Mouse (Mus musculus) intestine, embryonic 16.5 days (tissue): ENCODE results near the gene Brwd1. TPM values are rescaled to one million over a fixed set of nuclear protein-coding genes. Genes with fewer than 3 reads are reported as not detected.
"Not testable (repeated sequence)": the region's sequence is repeated elsewhere in the genome, so short reads cannot be mapped to it uniquely, and the experiment has no call there.

Experiments used
- ATAC-seq: fragments of 200-750 bp; cut with Nextera tagmentation; 2 replicates; pipeline ENCODE4 v1.8.0; 2017; ENCODE audit warnings: moderate TSS enrichment, moderate library complexity
- H3K27ac ChIP-seq: fragments of 300-500 bp; sonication (generic); 2 replicates; pipeline ENCODE4 v1.5.1; 2014; ENCODE audit warnings: mild to moderate bottlenecking, low read length
- H3K27me3 ChIP-seq: fragments of 300-500 bp; sonication (generic); replicated peaks from 2 replicates; pipeline ENCODE4 v1.6.1; 2014; ENCODE audit warnings: low read length, control low read depth, mixed read lengths; ENCODE audit not compliant: control insufficient read depth, insufficient read depth
- H3K36me3 ChIP-seq: fragments of 300-500 bp; sonication (generic); 2 replicates; pipeline ENCODE4 v1.6.1; 2014; ENCODE audit warnings: low read length, control low read depth; ENCODE audit not compliant: control insufficient read depth, insufficient read depth
- H3K4me1 ChIP-seq: fragments of 300-500 bp; sonication (generic); 2 replicates; pipeline ENCODE4 v1.6.1; 2014; ENCODE audit warnings: low read length, control low read depth, mixed read lengths; ENCODE audit not compliant: control insufficient read depth, insufficient read depth
- H3K4me2 ChIP-seq: fragments of 300-500 bp; sonication (generic); 2 replicates; pipeline ENCODE4 v1.6.1; 2014; ENCODE audit warnings: low read depth, low read length, control low read depth
- H3K4me3 ChIP-seq: fragments of 300-500 bp; sonication (generic); 2 replicates; pipeline ENCODE4 v1.5.1; 2014; ENCODE audit warnings: mild to moderate bottlenecking, low read length
- H3K9ac ChIP-seq: fragments of 300-500 bp; sonication (generic); 2 replicates; pipeline ENCODE4 v1.6.1; 2014; ENCODE audit warnings: low read depth, low read length
- H3K9me3 ChIP-seq: fragments of 300-500 bp; sonication (generic); 2 replicates; pipeline ENCODE4 v1.6.1; 2016; ENCODE audit warnings: low read length, control low read depth; ENCODE audit not compliant: control insufficient read depth
- WGBS: fragments of 180-500 bp; shearing (Covaris S2); extraction: QIAGEN DNeasy Blood & Tissue Kit; methylation state at CpG from one replicate; pipeline ENCODE4 v1.1.7; 2014; 5-methylcytosine and 5-hydroxymethylcytosine counted together
- polyA plus RNA-seq: library from polyadenylated mRNA; unstranded; fragments of >200 nt; fragmentation: Nextera tagmentation; extraction: Ambion mirVana; gene quantifications from 2 replicates; pipeline ENCODE4 v1.2.1, GENCODE M21; 2015

Brwd1 gene
- polyA plus RNA-seq, 1 experiment from 2014 or later: 51.6 TPM

- Histone ChIP-seq H3K36me3 (0 out of 2 replicates have a peak, but pooled peaks cover 3% of the 10 kb centered on the region), H3K27ac (no peak overlapping the region)
- ATAC-seq: no peak
These were observed 86.2 kb downstream of the Brwd1 start for GRCm38 (mm10) chr16:95996156-95996555.

GRCm38 (mm10) chr16:95994576-95994975, 87.8 kb downstream of the Brwd1 start:
- H3K4me1 ChIP-seq, ATAC-seq, H3K9me3 ChIP-seq, H3K27me3 ChIP-seq, H3K4me3 ChIP-seq, H3K4me2 ChIP-seq, H3K36me3 ChIP-seq, H3K27ac ChIP-seq, H3K9ac ChIP-seq: not testable (repeated sequence)
- WGBS: 91% methylated on average over 4 of the region's 4 CpGs

More at GRCm38 (mm10) chr16:95996156-95996555, 86.2 kb downstream of the Brwd1 start:
- Histone ChIP-seq H3K4me2 (no peak overlapping the region), H3K27me3 (no peaks in the 10 kb centered on the region), H3K4me1 (peaks cover 3% of the 10 kb centered on the region; the same call in 1 of the 2 replicates), H3K9ac (no peak overlapping the region), H3K9me3 (no peaks in the 10 kb centered on the region), H3K4me3 (no peak overlapping the region)
- WGBS: 86% methylated on average over 7 of the region's 7 CpGs

DNA sequence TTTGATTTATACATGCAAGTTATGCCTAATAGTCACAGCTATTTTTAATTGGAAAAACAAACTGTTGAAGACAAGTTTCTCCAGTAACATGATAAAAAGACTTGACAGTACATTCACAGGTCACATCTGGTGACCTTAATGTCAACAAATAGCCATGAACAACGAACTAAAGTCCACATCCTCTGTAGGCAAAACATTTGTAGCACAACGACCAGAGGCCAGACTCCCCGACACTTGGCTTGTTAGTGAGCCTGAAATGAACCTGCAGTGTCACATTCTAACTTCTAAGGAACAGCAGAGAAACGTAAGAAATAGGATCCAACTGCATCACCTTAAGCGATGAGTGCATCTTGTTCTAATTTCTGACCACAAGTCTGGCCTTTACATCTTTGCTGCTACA, 89.7 kb downstream of the Brwd1 start:
- H3K27me3 ChIP-seq: no peaks in the 10 kb centered on the region
- H3K4me3 ChIP-seq: no peak overlapping the region
- whole genome bisulfite sequencing: 57% methylated on average over 5 of the region's 5 CpGs
- ATAC-seq: no peak
- no peak overlapping the region for H3K4me2 ChIP-seq
- peaks cover 7% of the 10 kb centered on the region; the same call in 1 of the 2 replicates for H3K4me1 ChIP-seq
- H3K9ac ChIP-seq: no peak overlapping the region
- 0 out of 2 replicates have a peak, but pooled peaks cover 6% of the 10 kb centered on the region for H3K36me3 ChIP-seq
- no peaks in the 10 kb centered on the region for H3K9me3 ChIP-seq
- H3K27ac ChIP-seq: no peak overlapping the region

DNA sequence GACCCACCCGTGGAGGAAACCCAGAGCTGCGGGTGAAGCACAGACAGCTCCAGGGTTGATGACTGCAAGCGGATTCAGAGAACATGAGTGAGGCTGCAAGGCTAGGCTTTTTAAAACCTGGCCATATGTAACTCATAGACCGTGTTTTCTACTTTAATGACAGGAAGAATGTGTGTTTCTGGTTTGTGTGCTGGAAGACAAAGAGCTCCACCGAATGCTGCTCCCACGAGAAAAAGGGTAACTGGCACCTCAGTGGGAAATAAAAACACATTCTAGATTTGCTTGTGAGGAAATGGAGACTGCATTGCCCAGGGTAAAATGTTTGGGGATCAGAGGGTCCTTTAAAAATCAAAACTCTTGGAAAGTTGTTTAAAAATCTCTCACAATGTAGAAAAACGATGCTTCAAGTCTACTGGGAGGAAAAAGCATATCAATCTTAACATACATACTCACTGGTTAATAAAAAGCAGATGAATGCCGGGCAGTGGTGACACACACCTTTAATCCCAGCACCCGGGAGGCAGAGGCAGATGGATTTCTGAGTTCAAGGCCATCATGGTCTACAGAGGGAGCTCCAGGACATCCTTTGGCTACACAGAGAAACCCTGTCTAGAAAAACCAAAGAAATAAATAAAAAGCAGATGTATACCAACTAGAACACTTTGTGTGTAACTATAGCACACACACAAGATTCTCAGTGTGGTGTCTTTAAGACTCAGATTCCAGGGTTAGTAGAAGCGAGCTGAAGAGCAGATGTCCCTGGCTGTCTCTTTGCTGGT, 91.0 kb downstream of the Brwd1 start:
- Histone ChIP-seq H3K4me1 (peaks cover 7% of the 10 kb centered on the region; the same call in 1 of the 2 replicates), H3K9me3 (no peaks in the 10 kb centered on the region), H3K36me3 (0 out of 2 replicates have a peak, but pooled peaks cover 6% of the 10 kb centered on the region), H3K27me3 (no peaks in the 10 kb centered on the region), H3K4me3 (peak overlapping the region; percentile 87), H3K27ac (peak overlapping the region; percentile 70), H3K4me2 (peak overlapping the region; percentile 70), H3K9ac (peak overlapping the region; percentile 89)
- WGBS: 6% methylated on average over 10 of the region's 10 CpGs
- ATAC-seq: no peak

- Histone ChIP-seq H3K9me3 (no peaks in the 10 kb centered on the region), H3K27ac (peak within 1 kb of the TSS; percentile 82), H3K36me3 (0 out of 2 replicates have a peak, but pooled peaks cover 6% of the 10 kb centered on the region), H3K9ac (peak within 1 kb of the TSS; percentile 89), H3K4me3 (peak within 1 kb of the TSS; percentile 87), H3K4me2 (peak within 1 kb of the TSS; percentile 79), H3K4me1 (peaks cover 7% of the 10 kb centered on the region; the same call in 1 of the 2 replicates), H3K27me3 (no peaks in the 10 kb centered on the region)
- WGBS: under 1% methylated on average over 61 of the region's 62 CpGs
- ATAC-seq: peak; percentile 95
These were observed 91.7 kb downstream of the Brwd1 start, which contains the start of gene Psmg1 for GRCm38 (mm10) chr16:95990462-95991121. Gene Psmg1, minus strand, starts transcription at chr16:95990960.

DNA sequence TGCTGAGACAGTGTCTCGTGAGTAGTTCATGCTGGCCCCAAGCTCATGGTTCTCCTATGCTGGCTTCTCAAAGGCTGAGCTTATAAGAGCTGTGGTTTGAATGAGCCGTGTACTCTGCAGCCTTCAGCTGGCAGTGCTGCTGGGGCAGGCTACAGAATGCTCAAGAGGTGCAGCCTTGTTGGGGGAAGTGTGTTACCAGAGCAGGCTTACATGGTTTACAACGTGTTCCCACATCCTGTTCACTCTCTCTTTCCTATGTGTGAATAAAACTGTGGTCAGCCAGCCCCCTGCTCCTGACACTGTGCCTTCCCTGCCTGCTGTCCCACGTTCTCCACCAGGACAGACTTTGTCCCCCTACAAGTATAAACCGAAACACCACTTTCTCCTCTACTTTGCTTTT, 97.4 kb downstream of the Brwd1 start:
- Histone ChIP-seq H3K4me1 (0 out of 2 replicates have a peak, but pooled peaks cover 2% of the 10 kb centered on the region), H3K27ac (no peak overlapping the region), H3K9me3 (no peaks in the 10 kb centered on the region), H3K4me2 (no peak overlapping the region), H3K4me3 (no peak overlapping the region), H3K36me3 (0 out of 2 replicates have a peak, but pooled peaks cover 6% of the 10 kb centered on the region), H3K9ac (no peak overlapping the region), H3K27me3 (no peaks in the 10 kb centered on the region)
- ATAC-seq: no peak
- 84% methylated on average over 5 of the region's 5 CpGs for WGBS

- Histone ChIP-seq H3K9me3 (no peaks in the 10 kb centered on the region), H3K4me2 (no peak overlapping the region), H3K27ac (no peak overlapping the region), H3K27me3 (no peaks in the 10 kb centered on the region), H3K9ac (no peak overlapping the region), H3K36me3 (0 out of 2 replicates have a peak, but pooled peaks cover 5% of the 10 kb centered on the region), H3K4me3 (no peak overlapping the region), H3K4me1 (no peaks in the 10 kb centered on the region)
- WGBS: 76% methylated on average over 7 of the region's 7 CpGs
- no peak for ATAC-seq
These were observed 98.7 kb downstream of the Brwd1 start for GRCm38 (mm10) chr16:95983601-95984000.

DNA sequence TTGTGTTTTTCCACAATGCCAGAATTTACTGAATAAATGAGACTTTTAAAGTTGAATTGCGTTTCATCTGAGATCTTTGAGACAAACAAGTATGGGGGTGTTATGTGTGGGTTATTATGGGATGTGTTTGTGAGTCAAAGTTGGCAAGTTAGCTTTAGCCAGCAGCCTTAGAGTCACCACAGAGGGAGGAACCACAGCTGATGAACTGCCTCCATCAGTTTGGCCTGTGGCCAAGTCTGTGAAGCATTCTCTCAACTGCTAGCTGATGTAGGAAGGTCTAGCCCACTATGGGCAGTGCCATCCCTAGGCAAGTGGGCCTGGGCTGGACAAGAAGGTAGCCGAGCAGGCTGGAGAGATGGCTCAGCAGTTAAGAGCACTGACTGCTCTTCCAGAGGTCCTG, 111.5 kb downstream of the Brwd1 start:
- ATAC-seq: no peak
- no peaks in the 10 kb centered on the region for H3K4me1 ChIP-seq
- 78% methylated on average over 2 of the region's 2 CpGs for WGBS
- H3K27me3 ChIP-seq: no peaks in the 10 kb centered on the region
- no peak overlapping the region for H3K9ac ChIP-seq
- H3K27ac ChIP-seq: no peak overlapping the region
- H3K4me2 ChIP-seq: no peak overlapping the region
- H3K9me3 ChIP-seq: no peaks in the 10 kb centered on the region
- no peaks in the 10 kb centered on the region for H3K36me3 ChIP-seq
- H3K4me3 ChIP-seq: no peak overlapping the region

- H3K36me3 ChIP-seq: no peaks in the 10 kb centered on the region
- no peak overlapping the region for H3K4me2 ChIP-seq
- H3K4me1 ChIP-seq: peaks cover 5% of the 10 kb centered on the region
- H3K9me3 ChIP-seq: no peaks in the 10 kb centered on the region
- no peak overlapping the region for H3K9ac ChIP-seq
- no peak overlapping the region for H3K27ac ChIP-seq
- no peak for ATAC-seq
- no peak overlapping the region for H3K4me3 ChIP-seq
- H3K27me3 ChIP-seq: no peaks in the 10 kb centered on the region
- WGBS: 77% methylated on average over 11 of the region's 11 CpGs
These were observed 114.9 kb downstream of the Brwd1 start for GRCm38 (mm10) chr16:95967455-95967854.
